In the genomic region with DNA sequence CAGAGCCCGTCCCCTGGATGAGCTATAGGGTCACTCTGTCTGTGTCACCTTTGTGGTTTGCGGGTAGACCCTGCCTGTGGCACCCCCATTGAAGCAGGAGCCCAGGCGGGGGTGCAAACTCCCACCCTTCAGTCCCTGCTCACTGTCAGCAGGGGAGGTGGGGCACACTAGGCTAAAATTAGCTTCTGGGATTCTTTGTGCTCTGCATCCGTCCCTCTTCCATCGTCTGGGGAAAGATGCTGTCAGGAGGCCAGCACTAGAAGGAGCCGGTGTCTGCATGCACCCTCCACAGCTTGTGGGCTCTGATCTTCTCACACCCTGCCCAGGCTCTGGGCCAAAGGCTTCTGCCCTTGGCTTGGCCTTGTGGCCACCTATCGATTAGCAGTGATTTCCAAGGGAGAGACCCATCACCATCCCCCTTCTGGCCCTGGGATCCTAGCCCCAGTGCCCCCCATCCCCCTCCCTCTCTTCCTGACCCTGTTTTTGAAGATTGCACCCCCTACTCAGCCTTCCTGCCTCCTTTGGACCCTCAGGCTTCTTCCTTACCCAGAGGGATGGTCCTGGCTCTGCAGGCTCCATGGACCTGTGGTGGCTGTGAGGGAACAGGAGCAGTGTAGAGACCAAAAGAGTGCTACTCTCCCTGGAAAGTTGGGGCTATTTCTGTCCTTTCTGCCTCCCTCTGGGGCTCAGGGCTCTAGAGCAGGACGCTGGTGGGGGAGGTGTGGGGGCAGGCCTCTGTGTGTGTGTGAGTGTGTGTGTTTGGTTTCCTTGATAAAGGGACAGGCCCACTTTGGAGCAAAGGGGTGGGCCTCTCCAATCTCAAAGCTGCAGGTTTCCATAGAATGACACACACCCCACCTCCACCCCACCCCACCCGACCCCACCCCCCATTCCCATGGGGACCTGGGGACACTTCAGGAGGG, we compare ENCODE assay signal across 13 mouse cellular contexts. TPM values are rescaled to one million over a fixed set of nuclear protein-coding genes. Genes with fewer than 3 reads are reported as not detected.
DNase-seq lines count a peak whose midpoint lies in the region; ATAC-seq and TF ChIP-seq lines count a peak whose summit lies in the region.
"Had no signal": no experiment of that assay in that cellular context is flagged by ENCODE, and none has a peak within 500 bp of the region (broad histone marks: within the 10 kb centered on the region; RNA-seq: fewer than 3 reads in every experiment).

No protein-coding gene starts in this region.

- H3K4me2 ChIP-seq in forebrain, embryonic 15.5 days (replicated peaks) = no peak overlapping the region
- H3K4me2 ChIP-seq in hindbrain, embryonic 12.5 days (replicated peaks) = no peak overlapping the region
- H3K4me2 ChIP-seq in hindbrain, postnatal 0 days (ENCODE audit: low read depth, low read length) = no peak overlapping the region
- H3K4me2 ChIP-seq in liver, embryonic 11.5 days = peak overlapping the region; percentile 88

- peak overlapping the region; percentile 12; the same call in 1 of the 2 replicates for H3K4me3 ChIP-seq in forebrain, embryonic 10.5 days
- no peak overlapping the region for H3K4me3 ChIP-seq in forebrain, embryonic 15.5 days
- no peak overlapping the region for H3K4me3 ChIP-seq in hindbrain, embryonic 12.5 days
- H3K4me3 ChIP-seq in hindbrain, postnatal 0 days (ENCODE audit: low read length) = no peak overlapping the region
- peak overlapping the region; percentile 4; the same call in 1 of the 2 replicates for H3K4me3 ChIP-seq in embryonic facial prominence, embryonic 10.5 days
- H3K4me3 ChIP-seq in liver, embryonic 11.5 days (ENCODE audit: low read depth, low read length) = peak overlapping the region; percentile 55

- no peaks in the 10 kb centered on the region for H3K9me3 ChIP-seq in forebrain, embryonic 10.5 days
- no peaks in the 10 kb centered on the region for H3K9me3 ChIP-seq in forebrain, embryonic 15.5 days
- H3K9me3 ChIP-seq in hindbrain, embryonic 12.5 days (replicated peaks) = no peaks in the 10 kb centered on the region
- H3K9me3 ChIP-seq in hindbrain, postnatal 0 days (ENCODE audit: low read length) = no peaks in the 10 kb centered on the region
- no peaks in the 10 kb centered on the region for H3K9me3 ChIP-seq in embryonic facial prominence, embryonic 10.5 days
- no peaks in the 10 kb centered on the region for H3K9me3 ChIP-seq in liver, embryonic 11.5 days (ENCODE audit: control insufficient read depth, low read length)

- WGBS in forebrain, embryonic 10.5 days = 55% methylated on average over 9 of the region's 9 CpGs
- WGBS in forebrain, embryonic 15.5 days = 51% methylated on average over 9 of the region's 9 CpGs
- WGBS in hindbrain, embryonic 12.5 days = 46% methylated on average over 9 of the region's 9 CpGs
- WGBS in hindbrain, postnatal 0 days = 42% methylated on average over 9 of the region's 9 CpGs
- WGBS in embryonic facial prominence, embryonic 10.5 days = 53% methylated on average over 9 of the region's 9 CpGs
- 22% methylated on average over 9 of the region's 9 CpGs for WGBS in liver, embryonic 11.5 days

- H3K27me3 ChIP-seq in forebrain, embryonic 10.5 days (ENCODE audit: poor library complexity, severe bottlenecking) = peaks cover 31% of the 10 kb centered on the region
- H3K27me3 ChIP-seq in forebrain, embryonic 15.5 days = peaks cover 8% of the 10 kb centered on the region
- H3K27me3 ChIP-seq in hindbrain, embryonic 12.5 days = peaks cover 19% of the 10 kb centered on the region
- H3K27me3 ChIP-seq in hindbrain, postnatal 0 days (ENCODE audit: insufficient read depth, low read length) = peaks cover 8% of the 10 kb centered on the region; the same call in 1 of the 2 replicates
- peaks cover 36% of the 10 kb centered on the region for H3K27me3 ChIP-seq in embryonic facial prominence, embryonic 10.5 days (replicated peaks; ENCODE audit: low read depth, poor library complexity, severe bottlenecking)
- peaks cover 10% of the 10 kb centered on the region for H3K27me3 ChIP-seq in liver, embryonic 11.5 days (replicated peaks; ENCODE audit: control insufficient read depth, insufficient read depth, low read length)

- H3K4me1 ChIP-seq in forebrain, embryonic 10.5 days = peaks cover 14% of the 10 kb centered on the region
- 0 out of 2 replicates have a peak, but pooled peaks cover 3% of the 10 kb centered on the region for H3K4me1 ChIP-seq in forebrain, embryonic 15.5 days
- H3K4me1 ChIP-seq in hindbrain, embryonic 12.5 days = peaks cover 12% of the 10 kb centered on the region
- H3K4me1 ChIP-seq in hindbrain, postnatal 0 days (ENCODE audit: insufficient read depth, low read length) = peaks cover 3% of the 10 kb centered on the region; the same call in 1 of the 2 replicates
- peaks cover 19% of the 10 kb centered on the region for H3K4me1 ChIP-seq in embryonic facial prominence, embryonic 10.5 days
- H3K4me1 ChIP-seq in liver, embryonic 11.5 days (replicated peaks; ENCODE audit: control insufficient read depth, insufficient read depth, low read length) = peaks cover 77% of the 10 kb centered on the region

- DNase-seq in forebrain, embryonic 10.5 days (ENCODE audit: extremely low spot score, low spot score) = no peak
- no peak for DNase-seq in hindbrain, postnatal 0 days (ENCODE audit: low spot score)
- DNase-seq in embryonic facial prominence, embryonic 10.5 days (ENCODE audit: low spot score) = no peak
- peak; percentile 63 for DNase-seq in liver, embryonic 11.5 days (ENCODE audit: low spot score)
- DNase-seq in neural tube, embryonic 10.5 days (ENCODE audit: extremely low spot score, low spot score) = no peak
- DNase-seq in thymus, adult 18-20 months = no peak
- DNase-seq: lung, postnatal 14 days had no signal

- no peaks in the 10 kb centered on the region for H3K36me3 ChIP-seq in forebrain, embryonic 10.5 days (replicated peaks)
- H3K36me3 ChIP-seq in forebrain, embryonic 15.5 days = no peaks in the 10 kb centered on the region
- no peaks in the 10 kb centered on the region for H3K36me3 ChIP-seq in hindbrain, embryonic 12.5 days
- H3K36me3 ChIP-seq in hindbrain, postnatal 0 days (ENCODE audit: insufficient read depth, low read length) = no peaks in the 10 kb centered on the region
- no peaks in the 10 kb centered on the region for H3K36me3 ChIP-seq in embryonic facial prominence, embryonic 10.5 days (replicated peaks)
- no peaks in the 10 kb centered on the region for H3K36me3 ChIP-seq in liver, embryonic 11.5 days (ENCODE audit: control insufficient read depth, insufficient read depth, low read length)

- TF ChIP-seq CTCF in hindbrain, postnatal 0 days (IDR thresholded peaks at IDR 0.05; ENCODE audit: low read depth) = no peak

- peak overlapping the region; percentile 67 for H3K27ac ChIP-seq in forebrain, embryonic 10.5 days
- no peak overlapping the region for H3K27ac ChIP-seq in forebrain, embryonic 15.5 days (replicated peaks)
- H3K27ac ChIP-seq in hindbrain, embryonic 12.5 days = no peak overlapping the region
- no peak overlapping the region for H3K27ac ChIP-seq in hindbrain, postnatal 0 days
- peak overlapping the region; percentile 57 for H3K27ac ChIP-seq in embryonic facial prominence, embryonic 10.5 days (replicated peaks)
- peak overlapping the region; percentile 97 for H3K27ac ChIP-seq in liver, embryonic 11.5 days (ENCODE audit: low read depth, low read length)

- no peak overlapping the region for H3K9ac ChIP-seq in forebrain, embryonic 15.5 days (replicated peaks)
- H3K9ac ChIP-seq in hindbrain, embryonic 12.5 days = 0 out of 2 replicates have a peak overlapping the region, but pooled peaks have one; percentile 4
- no peak overlapping the region for H3K9ac ChIP-seq in hindbrain, postnatal 0 days (replicated peaks; ENCODE audit: low read length)
- peak overlapping the region; percentile 81 for H3K9ac ChIP-seq in liver, embryonic 11.5 days (ENCODE audit: low read depth, low read length)

- no peak for ATAC-seq in forebrain, embryonic 15.5 days (replicated peaks)
- ATAC-seq in hindbrain, embryonic 12.5 days (ENCODE audit: low FRiP score) = no peak
- ATAC-seq in hindbrain, postnatal 0 days = no peak
- ATAC-seq in liver, embryonic 11.5 days (replicated peaks; ENCODE audit: low FRiP score) = peak; percentile 90

RNA-seq across cellular contexts. Expression of a gene that starts 7.8 kb away (rescaled TPM):
- polyA plus RNA-seq in forebrain, embryonic 10.5 days (2016; fragmentation: Nextera tagmentation; extraction: Ambion mirVana) = 2.3 and 3.2 TPM in 2 replicates
- polyA plus RNA-seq in forebrain, embryonic 15.5 days (2015; fragmentation: Nextera tagmentation; extraction: Ambion mirVana) = 0.88 and 1.00 TPM in 2 replicates
- polyA plus RNA-seq in hindbrain, embryonic 12.5 days (2016; fragmentation: Nextera tagmentation; extraction: Ambion mirVana) = 2.4 and 2.6 TPM in 2 replicates
- 0.47 and 0.99 TPM in 2 replicates for total RNA-seq in hindbrain, postnatal 0 days (2014; rRNA removed)
- 0.89 and 1.1 TPM in 2 replicates for polyA plus RNA-seq in hindbrain, postnatal 0 days (2015; fragmentation: Nextera tagmentation; extraction: Ambion mirVana)
- 1.9 and 2.2 TPM in 2 replicates for polyA plus RNA-seq in embryonic facial prominence, embryonic 10.5 days (2016; fragmentation: Nextera tagmentation; extraction: Ambion mirVana)
- polyA plus RNA-seq in liver, embryonic 11.5 days (2014; fragmentation: Nextera tagmentation; extraction: Ambion mirVana) = 20.1 and 20.7 TPM in 2 replicates
- total RNA-seq: MEL; monocyte, adult 5-6 weeks had no signal

RNA-seq across cellular contexts. Expression of a gene that starts 32.4 kb away (rescaled TPM):
- polyA plus RNA-seq in forebrain, embryonic 10.5 days (2016; fragmentation: Nextera tagmentation; extraction: Ambion mirVana) = not detected in 2 replicates
- polyA plus RNA-seq in forebrain, embryonic 15.5 days (2015; fragmentation: Nextera tagmentation; extraction: Ambion mirVana) = not detected in 2 replicates
- polyA plus RNA-seq in hindbrain, embryonic 12.5 days (2016; fragmentation: Nextera tagmentation; extraction: Ambion mirVana) = not detected in 2 replicates
- total RNA-seq in hindbrain, postnatal 0 days (2014; rRNA removed) = not detected in 2 replicates
- polyA plus RNA-seq in hindbrain, postnatal 0 days (2015; fragmentation: Nextera tagmentation; extraction: Ambion mirVana) = not detected in 2 replicates
- 0.09 and 0.15 TPM in 2 replicates for polyA plus RNA-seq in embryonic facial prominence, embryonic 10.5 days (2016; fragmentation: Nextera tagmentation; extraction: Ambion mirVana)
- polyA plus RNA-seq in liver, embryonic 11.5 days (2014; fragmentation: Nextera tagmentation; extraction: Ambion mirVana) = not detected in 2 replicates
- total RNA-seq: left cerebral cortex, adult 18-20 months; MEL had no signal
- polyA plus RNA-seq: urinary bladder, adult 2 months had no signal

RNA-seq across cellular contexts. Expression of a gene that starts 34.9 kb away (rescaled TPM):
- polyA plus RNA-seq in forebrain, embryonic 10.5 days (2016; fragmentation: Nextera tagmentation; extraction: Ambion mirVana) = 3.6 and 4.1 TPM in 2 replicates
- polyA plus RNA-seq in forebrain, embryonic 15.5 days (2015; fragmentation: Nextera tagmentation; extraction: Ambion mirVana) = 7.4 and 7.7 TPM in 2 replicates
- 5.5 and 6.9 TPM in 2 replicates for polyA plus RNA-seq in hindbrain, embryonic 12.5 days (2016; fragmentation: Nextera tagmentation; extraction: Ambion mirVana)
- 8.7 and 14.3 TPM in 2 replicates for total RNA-seq in hindbrain, postnatal 0 days (2014; rRNA removed)
- 19.4 and 19.9 TPM in 2 replicates for polyA plus RNA-seq in hindbrain, postnatal 0 days (2015; fragmentation: Nextera tagmentation; extraction: Ambion mirVana)
- 3.3 and 3.6 TPM in 2 replicates for polyA plus RNA-seq in embryonic facial prominence, embryonic 10.5 days (2016; fragmentation: Nextera tagmentation; extraction: Ambion mirVana)
- 8.8 and 10.1 TPM in 2 replicates for polyA plus RNA-seq in liver, embryonic 11.5 days (2014; fragmentation: Nextera tagmentation; extraction: Ambion mirVana)

RNA-seq across cellular contexts. Expression of a gene that starts 54.2 kb away (rescaled TPM):
- 0.14 and 0.21 TPM in 2 replicates for polyA plus RNA-seq in forebrain, embryonic 10.5 days (2016; fragmentation: Nextera tagmentation; extraction: Ambion mirVana)
- 0.09 TPM in 1 of 2 replicates, not detected in the other for polyA plus RNA-seq in forebrain, embryonic 15.5 days (2015; fragmentation: Nextera tagmentation; extraction: Ambion mirVana)
- 0.12 and 0.15 TPM in 2 replicates for polyA plus RNA-seq in hindbrain, embryonic 12.5 days (2016; fragmentation: Nextera tagmentation; extraction: Ambion mirVana)
- total RNA-seq in hindbrain, postnatal 0 days (2014; rRNA removed) = 0.42 TPM in 1 of 2 replicates, not detected in the other
- 0.21 and 0.28 TPM in 2 replicates for polyA plus RNA-seq in hindbrain, postnatal 0 days (2015; fragmentation: Nextera tagmentation; extraction: Ambion mirVana)
- 0.12 and 0.26 TPM in 2 replicates for polyA plus RNA-seq in embryonic facial prominence, embryonic 10.5 days (2016; fragmentation: Nextera tagmentation; extraction: Ambion mirVana)
- polyA plus RNA-seq in liver, embryonic 11.5 days (2014; fragmentation: Nextera tagmentation; extraction: Ambion mirVana) = 0.43 and 0.92 TPM in 2 replicates
- total RNA-seq: MEL; monocyte, adult 5-6 weeks had no signal

Comparison
In these comparisons a context has a peak if more than half of its experiments do, and no peak if none do; other contexts are left out.
1. H3K27ac ChIP-seq: peak in forebrain, embryonic 10.5 days (single experiment), embryonic facial prominence, embryonic 10.5 days (single experiment) and liver, embryonic 11.5 days (single experiment); none in forebrain, embryonic 15.5 days (single experiment), hindbrain, embryonic 12.5 days (single experiment) and hindbrain, postnatal 0 days (single experiment).
2. H3K4me3 ChIP-seq: peak in forebrain, embryonic 10.5 days (single experiment), embryonic facial prominence, embryonic 10.5 days (single experiment) and liver, embryonic 11.5 days (single experiment); none in forebrain, embryonic 15.5 days (single experiment), hindbrain, embryonic 12.5 days (single experiment) and hindbrain, postnatal 0 days (single experiment).
3. H3K9ac ChIP-seq: peak in hindbrain, embryonic 12.5 days (single experiment) and liver, embryonic 11.5 days (single experiment); none in forebrain, embryonic 15.5 days (single experiment) and hindbrain, postnatal 0 days (single experiment).